ENCODE assay signal across 8 mouse cellular contexts in the genomic region with DNA sequence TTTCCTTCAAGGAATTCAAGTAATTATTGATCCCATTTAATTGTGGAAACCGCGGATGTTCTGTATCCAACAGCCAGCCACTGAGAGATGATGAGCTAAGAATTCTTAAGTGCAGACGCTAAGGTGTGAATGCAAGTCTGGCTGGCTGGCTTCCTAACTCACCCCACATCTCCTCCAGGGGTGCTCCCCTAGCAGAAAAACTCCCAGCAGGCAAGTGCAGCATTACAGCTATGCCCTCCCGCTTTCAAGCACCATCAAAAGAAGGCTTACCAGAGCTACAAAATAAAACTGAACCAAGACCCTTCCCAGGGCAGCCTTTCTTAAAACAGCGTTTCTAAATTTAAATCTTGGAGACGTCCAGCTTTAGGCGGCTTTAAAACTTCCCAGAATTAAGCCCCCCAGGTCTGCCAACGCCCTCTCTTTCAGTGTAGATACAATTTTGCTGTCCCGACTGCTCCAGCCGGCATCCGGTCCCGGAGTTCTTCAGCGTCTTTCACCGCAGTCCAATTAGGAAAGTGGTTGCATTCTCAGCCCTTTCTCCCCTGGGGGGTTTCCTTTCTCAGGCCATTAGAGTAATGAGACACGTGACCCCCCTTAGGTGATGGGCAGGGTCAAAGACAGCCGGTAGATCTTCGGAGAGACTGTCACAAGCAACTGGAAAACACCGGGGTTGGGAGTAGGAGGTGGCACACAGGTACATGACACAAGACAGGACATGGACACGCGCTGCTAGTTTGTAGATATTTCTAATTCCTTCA. TPM values are rescaled to one million over a fixed set of nuclear protein-coding genes. Genes with fewer than 3 reads are reported as not detected.
DNase-seq lines count a peak whose midpoint lies in the region; ATAC-seq and TF ChIP-seq lines count a peak whose summit lies in the region.
"Had no signal": no experiment of that assay in that cellular context is flagged by ENCODE, and none has a peak within 500 bp of the region (broad histone marks: within the 10 kb centered on the region; RNA-seq: fewer than 3 reads in every experiment).

No protein-coding gene starts in this region.

- 0 out of 2 replicates have a peak, but pooled peaks cover 2% of the 10 kb centered on the region for H3K9me3 ChIP-seq in forebrain, embryonic 16.5 days (ENCODE audit: control insufficient read depth, low read length)
- H3K9me3 ChIP-seq in liver, embryonic 12.5 days (replicated peaks) = no peaks in the 10 kb centered on the region
- no peaks in the 10 kb centered on the region for H3K9me3 ChIP-seq in stomach, postnatal 0 days (ENCODE audit: control insufficient read depth, low read length)

- intact Hi-C loops in left cerebral cortex, postnatal 10 days (cut with DNase I) = no loop called here

- no peaks in the 10 kb centered on the region for H3K36me3 ChIP-seq in forebrain, embryonic 16.5 days (ENCODE audit: control insufficient read depth, insufficient read depth)
- H3K36me3 ChIP-seq in liver, embryonic 12.5 days = no peaks in the 10 kb centered on the region
- no peaks in the 10 kb centered on the region for H3K36me3 ChIP-seq in stomach, postnatal 0 days (ENCODE audit: control insufficient read depth, insufficient read depth, low read length)

- peak overlapping the region; percentile 56 for H3K4me2 ChIP-seq in forebrain, embryonic 16.5 days (ENCODE audit: low read length)
- peak overlapping the region; percentile 39 for H3K4me2 ChIP-seq in liver, embryonic 12.5 days
- peak overlapping the region; percentile 32 for H3K4me2 ChIP-seq in stomach, postnatal 0 days (replicated peaks; ENCODE audit: low read depth)

- peak; percentile 26 for DNase-seq in right cerebral cortex, adult 18-20 months
- no peak for DNase-seq in right cerebral cortex, postnatal 36 days (ENCODE audit: low spot score in 2 of 2)
- no peak for DNase-seq in stomach, postnatal 0 days (ENCODE audit: low spot score)
- DNase-seq in layer of hippocampus, postnatal 14 days (ENCODE audit: low spot score in 2 of 2) = no peak
- DNase-seq in left cerebral cortex, postnatal 10 days (ENCODE audit: extremely low spot score in 1 of 2, low spot score in 2 of 2) = no peak

- peaks cover 7% of the 10 kb centered on the region for H3K4me1 ChIP-seq in forebrain, embryonic 16.5 days (replicated peaks; ENCODE audit: control insufficient read depth, insufficient read depth, low read length)
- 0 out of 2 replicates have a peak, but pooled peaks cover 5% of the 10 kb centered on the region for H3K4me1 ChIP-seq in liver, embryonic 12.5 days
- H3K4me1 ChIP-seq in stomach, postnatal 0 days (replicated peaks; ENCODE audit: control insufficient read depth, insufficient read depth) = no peaks in the 10 kb centered on the region

- no peak overlapping the region for H3K27ac ChIP-seq in forebrain, embryonic 16.5 days (ENCODE audit: low read length)
- peak overlapping the region; percentile 59 for H3K27ac ChIP-seq in liver, embryonic 12.5 days
- H3K27ac ChIP-seq in stomach, postnatal 0 days (replicated peaks) = no peak overlapping the region
- H3K27ac ChIP-seq: macrophage had no signal

- WGBS in forebrain, embryonic 16.5 days = 6% methylated on average over 20 of the region's 20 CpGs
- 11% methylated on average over 20 of the region's 20 CpGs for WGBS in liver, embryonic 12.5 days (ENCODE audit: insufficient replicate concordance)
- 13% methylated on average over 20 of the region's 20 CpGs for WGBS in stomach, postnatal 0 days

- no peak for TF ChIP-seq CTCF in stomach, postnatal 0 days (IDR thresholded peaks at IDR 0.05; ENCODE audit: low read depth)

- H3K27me3 ChIP-seq in forebrain, embryonic 16.5 days (replicated peaks; ENCODE audit: control insufficient read depth, insufficient read depth, low read length) = no peaks in the 10 kb centered on the region; the same call in 1 of the 2 replicates
- peaks cover 36% of the 10 kb centered on the region for H3K27me3 ChIP-seq in liver, embryonic 12.5 days (replicated peaks)
- no peaks in the 10 kb centered on the region for H3K27me3 ChIP-seq in stomach, postnatal 0 days (ENCODE audit: control insufficient read depth, insufficient read depth, low read length)

- TF ChIP-seq EP300 in stomach, postnatal 0 days (optimal IDR thresholded peaks at IDR 0.05) = no peak

- H3K4me3 ChIP-seq in forebrain, embryonic 16.5 days (replicated peaks; ENCODE audit: low read length) = peak overlapping the region; percentile 31
- peak overlapping the region; percentile 7 for H3K4me3 ChIP-seq in liver, embryonic 12.5 days
- peak overlapping the region; percentile 14; the same call in 1 of the 2 replicates for H3K4me3 ChIP-seq in stomach, postnatal 0 days (ENCODE audit: low read depth, low read length)

- ATAC-seq in forebrain, embryonic 16.5 days = 0 out of 2 replicates have a peak, but pooled peaks have one; percentile 38
- ATAC-seq in liver, embryonic 12.5 days = no peak
- no peak for ATAC-seq in stomach, postnatal 0 days (ENCODE audit: low FRiP score, low TSS enrichment)

- no peak overlapping the region; the same call in 1 of the 2 replicates for H3K9ac ChIP-seq in forebrain, embryonic 16.5 days (replicated peaks; ENCODE audit: low read depth, low read length)
- no peak overlapping the region for H3K9ac ChIP-seq in liver, embryonic 12.5 days
- no peak overlapping the region for H3K9ac ChIP-seq in stomach, postnatal 0 days (ENCODE audit: low read length)

RNA-seq across cellular contexts. Expression of gene Paqr9, which starts 22.5 kb away (rescaled TPM):
- 3.0 and 4.0 TPM in 2 replicates for polyA plus RNA-seq in forebrain, embryonic 16.5 days (2015; fragmentation: Nextera tagmentation; extraction: Ambion mirVana)
- 14.2 and 14.3 TPM in 2 replicates for polyA plus RNA-seq in liver, embryonic 12.5 days (2016; fragmentation: Nextera tagmentation; extraction: Ambion mirVana)
- 0.11 and 0.18 TPM in 2 replicates for polyA plus RNA-seq in stomach, postnatal 0 days (2015; fragmentation: Nextera tagmentation; extraction: Ambion mirVana)
- total RNA-seq in layer of hippocampus, postnatal 14 days (2021) = 10 to 100 TPM; 48.2 to 48.6 TPM
- 10 to 100 TPM; 38.1 to 38.8 TPM for total RNA-seq in left cerebral cortex, postnatal 10 days (2021)

RNA-seq across cellular contexts. Expression of gene Pcolce2, which starts 55.5 kb away (rescaled TPM):
- 1.7 and 1.8 TPM in 2 replicates for polyA plus RNA-seq in forebrain, embryonic 16.5 days (2015; fragmentation: Nextera tagmentation; extraction: Ambion mirVana)
- polyA plus RNA-seq in liver, embryonic 12.5 days (2016; fragmentation: Nextera tagmentation; extraction: Ambion mirVana) = 10.1 and 12.1 TPM in 2 replicates
- polyA plus RNA-seq in stomach, postnatal 0 days (2015; fragmentation: Nextera tagmentation; extraction: Ambion mirVana) = 0.18 and 0.21 TPM in 2 replicates
- 1 to 10 TPM; 4.2 to 4.9 TPM for total RNA-seq in layer of hippocampus, postnatal 14 days (2021)
- total RNA-seq in left cerebral cortex, postnatal 10 days (2021) = 1 to 10 TPM; 1.9 to 2.0 TPM
